Mouse (Mus musculus) kidney, embryonic 15.5 days (tissue): ENCODE results near the gene Zfp933. TPM values are rescaled to one million over a fixed set of nuclear protein-coding genes. Genes with fewer than 3 reads are reported as not detected.
"Not testable (repeated sequence)": the region's sequence is repeated elsewhere in the genome, so short reads cannot be mapped to it uniquely, and the experiment has no call there.

Source experiments
- ATAC-seq: fragments of 200-750 bp; cut with Nextera tagmentation; replicated peaks from 2 replicates; pipeline ENCODE4 v1.8.0; 2017; ENCODE audit warnings: moderate TSS enrichment; ENCODE audit not compliant: low FRiP score
- H3K27ac ChIP-seq: fragments of 300-500 bp; sonication (generic); 2 replicates; pipeline ENCODE4 v1.5.1; 2015; ENCODE audit warnings: mild to moderate bottlenecking, inconsistent platforms
- H3K27me3 ChIP-seq: fragments of 300-500 bp; sonication (generic); 2 replicates; pipeline ENCODE4 v1.6.1; 2015; ENCODE audit warnings: inconsistent platforms
- H3K36me3 ChIP-seq: fragments of 300-500 bp; sonication (generic); 2 replicates; pipeline ENCODE4 v1.6.1; 2015; ENCODE audit warnings: inconsistent platforms
- H3K4me1 ChIP-seq: fragments of 300-500 bp; sonication (generic); 2 replicates; pipeline ENCODE4 v1.6.1; 2015; ENCODE audit warnings: inconsistent platforms
- H3K4me2 ChIP-seq: fragments of 300-500 bp; sonication (generic); 2 replicates; pipeline ENCODE4 v1.6.1; 2015; ENCODE audit warnings: moderate library complexity, mild to moderate bottlenecking, inconsistent platforms
- H3K4me3 ChIP-seq: fragments of 300-500 bp; sonication (generic); replicated peaks from 2 replicates; pipeline ENCODE4 v1.5.1; 2015; ENCODE audit warnings: mild to moderate bottlenecking, inconsistent platforms
- H3K9ac ChIP-seq: fragments of 300-500 bp; sonication (generic); 2 replicates; pipeline ENCODE4 v1.6.1; 2015; ENCODE audit warnings: mild to moderate bottlenecking, inconsistent platforms
- H3K9me3 ChIP-seq: fragments of 300-500 bp; sonication (generic); replicated peaks from 2 replicates; pipeline ENCODE4 v1.6.1; 2016; ENCODE audit warnings: inconsistent platforms
- WGBS: fragments of 180-500 bp; shearing (Covaris S2); methylation state at CpG from one replicate; pipeline ENCODE4 v1.1.7; 2015; ENCODE audit warnings: mixed read lengths; 5-methylcytosine and 5-hydroxymethylcytosine counted together
- polyA plus RNA-seq: library from polyadenylated mRNA; unstranded; fragments of >200 nt; fragmentation: Nextera tagmentation; extraction: Ambion mirVana; gene quantifications from 2 replicates; pipeline ENCODE4 v1.2.1, GENCODE M21; 2015

Zfp933 gene
- polyA plus RNA-seq, 1 experiment from 2014 or later, result 5.6 TPM

GRCm38 (mm10) chr4:147879456-147879855 lies 31.3 kb upstream of the Zfp933 start:
- Histone ChIP-seq H3K9me3 (no peaks in the 10 kb centered on the region), H3K4me1 (no peaks in the 10 kb centered on the region), H3K4me2 (no peak overlapping the region), H3K9ac (no peak overlapping the region), H3K4me3 (no peak overlapping the region), H3K27ac (no peak overlapping the region), H3K27me3 (no peaks in the 10 kb centered on the region), H3K36me3 (peaks cover 93% of the 10 kb centered on the region)
- ATAC-seq, result peak; percentile 6; the same call in 1 of the 2 replicates
- 59% methylated on average over 2 of the region's 2 CpGs for WGBS

- no peak overlapping the region for H3K4me3 ChIP-seq
- H3K27me3 ChIP-seq, result no peaks in the 10 kb centered on the region
- H3K9me3 ChIP-seq, result no peaks in the 10 kb centered on the region
- 96% methylated on average over 9 of the region's 9 CpGs for WGBS
- no peak overlapping the region for H3K9ac ChIP-seq
- no peak overlapping the region for H3K4me2 ChIP-seq
- ATAC-seq, result no peak
- H3K36me3 ChIP-seq, result peaks cover 93% of the 10 kb centered on the region
- no peaks in the 10 kb centered on the region for H3K4me1 ChIP-seq
- H3K27ac ChIP-seq, result no peak overlapping the region
These were observed 30.4 kb upstream of the Zfp933 start for GRCm38 (mm10) chr4:147878537-147878936.

- no peak for ATAC-seq
- H3K9me3 ChIP-seq, result 0 out of 2 replicates have a peak, but pooled peaks cover 2% of the 10 kb centered on the region
- no peaks in the 10 kb centered on the region for H3K4me1 ChIP-seq
- no peak overlapping the region for H3K4me3 ChIP-seq
- peaks cover 91% of the 10 kb centered on the region for H3K36me3 ChIP-seq
- H3K9ac ChIP-seq, result no peak overlapping the region
- H3K27ac ChIP-seq, result no peak overlapping the region
- WGBS, result 89% methylated on average over 4 of the region's 4 CpGs
- H3K4me2 ChIP-seq, result no peak overlapping the region
- H3K27me3 ChIP-seq, result no peaks in the 10 kb centered on the region
These were observed 27.8 kb upstream of the Zfp933 start for GRCm38 (mm10) chr4:147875852-147876575.

GRCm38 (mm10) chr4:147869238-147869637 lies 21.1 kb upstream of the Zfp933 start:
- Histone ChIP-seq H3K4me2 (peak overlapping the region; percentile 74), H3K4me3 (peak overlapping the region; percentile 92), H3K27ac (peak overlapping the region; percentile 76), H3K27me3 (no peaks in the 10 kb centered on the region), H3K36me3 (peaks cover 51% of the 10 kb centered on the region), H3K4me1 (peaks cover 23% of the 10 kb centered on the region), H3K9me3 (0 out of 2 replicates have a peak, but pooled peaks cover 4% of the 10 kb centered on the region), H3K9ac (peak overlapping the region; percentile 52)
- no peak for ATAC-seq
- 10% methylated on average over 5 of the region's 5 CpGs for WGBS

- Histone ChIP-seq H3K27ac (peak within 1 kb of the TSS; percentile 91), H3K27me3 (no peaks in the 10 kb centered on the region), H3K4me1 (peaks cover 23% of the 10 kb centered on the region), H3K4me2 (peak within 1 kb of the TSS; percentile 74), H3K36me3 (peaks cover 51% of the 10 kb centered on the region), H3K9me3 (0 out of 2 replicates have a peak, but pooled peaks cover 4% of the 10 kb centered on the region), H3K9ac (peak within 1 kb of the TSS; percentile 87), H3K4me3 (peak within 1 kb of the TSS; percentile 92)
- WGBS, result 0% methylated on average over 30 of the region's 30 CpGs
- ATAC-seq, result peak; percentile 98
These were observed 20.4 kb upstream of the Zfp933 start, which contains the start of the genes Miip and Fv1 for GRCm38 (mm10) chr4:147868450-147869031. TSS of gene Miip (minus strand) at chr4:147868816. TSS of gene Fv1 (plus strand) at chr4:147868979.

- H3K9ac ChIP-seq, result peak overlapping the region; percentile 87
- WGBS, result 4% methylated on average over 22 of the region's 22 CpGs
- 0 out of 2 replicates have a peak, but pooled peaks cover 4% of the 10 kb centered on the region for H3K9me3 ChIP-seq
- ATAC-seq, result peak; percentile 0; the same call in 1 of the 2 replicates
- H3K4me3 ChIP-seq, result peak overlapping the region; percentile 92
- peak overlapping the region; percentile 74 for H3K4me2 ChIP-seq
- H3K27me3 ChIP-seq, result no peaks in the 10 kb centered on the region
- H3K36me3 ChIP-seq, result peaks cover 51% of the 10 kb centered on the region
- H3K27ac ChIP-seq, result peak overlapping the region; percentile 91
- peaks cover 23% of the 10 kb centered on the region for H3K4me1 ChIP-seq
These were observed 19.6 kb upstream of the Zfp933 start for GRCm38 (mm10) chr4:147867563-147868449.

GRCm38 (mm10) chr4:147866793-147867192 lies 18.6 kb upstream of the Zfp933 start:
- 18% methylated on average over 3 of the region's 3 CpGs for WGBS
- Histone ChIP-seq H3K4me1 (peaks cover 23% of the 10 kb centered on the region), H3K4me3 (peak overlapping the region; percentile 92; the same call in 1 of the 2 replicates), H3K36me3 (peaks cover 51% of the 10 kb centered on the region), H3K4me2 (peak overlapping the region; percentile 74)
- ATAC-seq, H3K27ac ChIP-seq, H3K9ac ChIP-seq, H3K27me3 ChIP-seq, H3K9me3 ChIP-seq: not testable (repeated sequence)

GRCm38 (mm10) chr4:147866056-147866455 lies 17.9 kb upstream of the Zfp933 start:
- H3K4me2 ChIP-seq, result no peak overlapping the region
- H3K36me3 ChIP-seq, result peaks cover 53% of the 10 kb centered on the region
- peaks cover 23% of the 10 kb centered on the region for H3K4me1 ChIP-seq
- 0 out of 2 replicates have a peak, but pooled peaks cover 2% of the 10 kb centered on the region for H3K9me3 ChIP-seq
- ATAC-seq, result no peak
- WGBS, result 91% methylated on average over 9 of the region's 9 CpGs
- H3K27ac ChIP-seq, result no peak overlapping the region
- H3K9ac ChIP-seq, result no peak overlapping the region
- no peaks in the 10 kb centered on the region for H3K27me3 ChIP-seq
- H3K4me3 ChIP-seq, result no peak overlapping the region

GRCm38 (mm10) chr4:147865651-147866050 lies 17.5 kb upstream of the Zfp933 start:
- Histone ChIP-seq H3K9ac (no peak overlapping the region), H3K36me3 (peaks cover 55% of the 10 kb centered on the region), H3K27ac (no peak overlapping the region), H3K4me3 (no peak overlapping the region), H3K4me2 (no peak overlapping the region), H3K4me1 (peaks cover 23% of the 10 kb centered on the region), H3K27me3 (no peaks in the 10 kb centered on the region), H3K9me3 (no peaks in the 10 kb centered on the region)
- ATAC-seq, result no peak
- WGBS, result 91% methylated on average over 6 of the region's 6 CpGs

- peaks cover 62% of the 10 kb centered on the region for H3K36me3 ChIP-seq
- no peak overlapping the region for H3K4me2 ChIP-seq
- WGBS, result 85% methylated on average over 3 of the region's 3 CpGs
- H3K27me3 ChIP-seq, result no peaks in the 10 kb centered on the region
- no peaks in the 10 kb centered on the region for H3K9me3 ChIP-seq
- peaks cover under 1% of the 10 kb centered on the region for H3K4me1 ChIP-seq
- no peak overlapping the region for H3K4me3 ChIP-seq
- no peak overlapping the region for H3K27ac ChIP-seq
- no peak for ATAC-seq
- no peak overlapping the region for H3K9ac ChIP-seq
These were observed 13.9 kb upstream of the Zfp933 start for GRCm38 (mm10) chr4:147862051-147862450.

- Histone ChIP-seq H3K4me1 (peaks cover 5% of the 10 kb centered on the region; the same call in 1 of the 2 replicates), H3K27ac (no peak overlapping the region), H3K9me3 (no peaks in the 10 kb centered on the region), H3K4me2 (no peak overlapping the region), H3K27me3 (no peaks in the 10 kb centered on the region), H3K36me3 (peaks cover 4% of the 10 kb centered on the region), H3K9ac (no peak overlapping the region), H3K4me3 (no peak overlapping the region)
- no peak for ATAC-seq
- WGBS, result 71% methylated on average over 2 of the region's 2 CpGs
These were observed 2.6 kb upstream of the Zfp933 start for GRCm38 (mm10) chr4:147850776-147851175.
